Mouse (Mus musculus) adrenal gland, postnatal 4 days (tissue): ENCODE results near the gene Alkbh3. TPM values are rescaled to one million over a fixed set of nuclear protein-coding genes. Genes with fewer than 3 reads are reported as not detected.
A peak's percentile ranks its signal among the peaks of the same experiment; 100 is the strongest.

ENCODE experiments used
- DNase-seq, 2 experiments: peaks; one replicate each; pipeline ENCODE4 v3.0.0; 2021 to 2022; ENCODE audit warnings: low spot score in 2 of 2, mixed read lengths in 2 of 2
- long read RNA-seq, 2 experiments: library from polyadenylated mRNA; stranded (forward); transcript quantifications; one replicate each; pipeline ENCODE4 v2.0.0; 2021
- total RNA-seq, 2 experiments: library from RNA; stranded (reverse); gene quantifications; 2 replicates each; pipeline ENCODE4 v1.2.3; 2021

Gene Alkbh3
- total RNA-seq: 10 to 100 TPM; 73.1 to 76.3 TPM
- long read RNA-seq, experiment 1, transcript Alkbh3-201 (10 exons, 1,228 nt): major isoform, 24 of 44 reads
- long read RNA-seq, experiment 1, partial matches to known transcripts: 4 of 44 reads
- long read RNA-seq, experiment 1, other reads (novel, unspliced or antisense): 16 of 44 reads
- long read RNA-seq, experiment 2, transcript Alkbh3-201 (10 exons, 1,228 nt): major isoform, 22 of 60 reads
- long read RNA-seq, experiment 2, partial matches to known transcripts: 4 of 60 reads
- long read RNA-seq, experiment 2, other reads (novel, unspliced or antisense): 34 of 60 reads

DNA sequence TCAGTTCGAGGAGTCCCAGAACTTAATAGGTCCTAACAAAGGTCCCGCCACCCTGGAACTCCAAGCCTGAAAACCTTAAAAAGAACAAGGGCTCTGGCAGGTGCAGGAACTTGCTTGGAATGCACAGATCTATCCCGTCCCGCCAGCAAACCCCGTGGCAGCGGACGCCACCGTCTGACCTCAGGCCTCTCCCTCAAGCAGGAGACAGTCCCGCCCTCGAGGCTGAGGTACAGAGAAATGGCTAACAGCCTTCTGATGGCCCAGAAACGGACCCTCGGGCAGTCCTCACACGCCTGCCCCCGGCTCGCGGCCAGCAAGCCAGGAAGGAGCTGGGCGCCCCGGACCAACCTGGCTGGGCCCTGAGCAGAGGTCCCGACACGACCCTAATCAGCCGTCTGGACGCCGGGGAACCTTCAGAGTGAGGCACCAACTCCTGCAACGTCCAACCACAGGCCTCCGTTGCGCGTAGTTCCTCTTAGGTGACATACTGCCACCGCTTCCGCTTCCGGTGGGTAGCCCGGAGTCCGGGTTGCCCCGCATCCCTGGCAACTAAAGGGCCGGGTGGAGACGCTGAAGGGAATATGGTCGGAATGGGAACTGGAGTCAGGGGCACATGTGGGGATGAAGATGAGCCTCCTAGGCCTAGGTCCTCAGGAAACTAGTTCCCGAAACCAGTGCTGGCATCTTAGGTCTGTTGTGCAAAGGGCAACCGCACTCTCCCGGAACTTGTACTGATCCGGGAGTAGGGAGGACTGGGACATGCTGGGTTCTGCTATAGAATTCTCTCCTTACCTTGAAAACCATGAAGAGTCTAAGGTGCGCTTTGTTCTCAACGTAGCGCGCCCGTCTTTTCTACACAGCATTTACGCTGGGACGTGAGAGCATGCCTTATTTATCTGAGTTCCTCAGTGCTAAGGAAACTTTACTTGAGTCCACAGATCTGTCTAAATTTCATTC is at the start of gene Alkbh3:
Gene Alkbh3 (minus strand): TSS at position 473 of the 957 bp plus-strand sequence.
- peak; percentile 84 to 87 for DNase-seq

DNA sequence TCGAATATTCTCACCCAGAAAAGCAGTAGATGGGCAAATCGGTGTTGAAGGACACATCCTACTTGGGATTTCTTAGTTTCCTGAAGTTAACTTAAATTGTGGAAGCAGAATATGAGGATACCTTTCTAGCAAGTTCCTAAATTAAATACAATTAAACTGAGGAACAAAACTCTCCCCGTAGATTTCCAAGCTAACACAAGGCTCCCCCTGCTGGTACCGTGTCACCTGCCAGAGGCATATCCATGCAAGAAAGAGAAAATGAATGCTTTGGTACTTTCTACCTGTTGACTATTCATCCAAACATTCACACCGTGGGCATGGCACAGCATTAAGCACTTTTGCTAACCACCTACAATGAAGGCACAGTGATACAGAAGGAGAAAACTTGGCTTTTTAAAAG is 48.9 kb upstream of the Alkbh3 start:
- DNase-seq: no peak

DNA sequence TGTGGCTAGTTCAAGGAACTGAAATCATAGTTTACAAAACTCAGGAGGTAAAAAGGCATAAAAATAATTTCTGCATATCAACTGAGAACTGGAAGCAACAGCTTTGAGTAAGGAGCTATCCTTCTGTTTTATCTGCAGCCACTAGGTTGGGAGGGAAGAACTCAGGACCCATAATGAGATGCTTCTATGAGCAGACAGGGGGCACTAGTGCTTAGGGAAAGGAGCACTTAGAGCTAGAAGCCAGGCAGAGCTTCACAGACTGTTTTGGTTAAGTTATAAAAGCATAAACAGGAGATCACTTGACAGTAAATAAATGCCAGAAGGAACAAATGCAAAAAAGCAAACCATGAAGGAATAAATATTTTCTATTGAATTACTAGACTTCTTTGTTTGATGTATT is 44.2 kb upstream of the Alkbh3 start:
- DNase-seq: no peak

DNA sequence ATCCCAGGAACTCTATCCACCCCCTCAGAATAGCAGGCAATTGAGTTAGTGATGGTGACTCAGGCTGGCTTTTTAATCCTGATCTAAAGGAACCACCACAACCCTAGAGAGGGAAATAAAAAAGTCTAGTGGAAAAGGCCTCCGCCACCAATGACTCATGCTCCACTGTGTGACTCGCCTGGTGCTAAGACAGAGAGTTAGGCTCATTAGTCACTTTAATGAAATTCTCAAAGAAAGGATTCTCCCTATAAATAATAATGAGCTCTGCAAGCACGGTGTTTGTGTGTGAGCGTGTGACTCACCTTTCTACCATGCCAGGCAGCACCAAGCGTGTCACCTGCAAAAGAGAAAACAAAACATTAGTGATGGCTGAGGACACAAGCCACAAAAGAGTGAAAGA is 41.3 kb upstream of the Alkbh3 start:
- DNase-seq: no peak

DNA sequence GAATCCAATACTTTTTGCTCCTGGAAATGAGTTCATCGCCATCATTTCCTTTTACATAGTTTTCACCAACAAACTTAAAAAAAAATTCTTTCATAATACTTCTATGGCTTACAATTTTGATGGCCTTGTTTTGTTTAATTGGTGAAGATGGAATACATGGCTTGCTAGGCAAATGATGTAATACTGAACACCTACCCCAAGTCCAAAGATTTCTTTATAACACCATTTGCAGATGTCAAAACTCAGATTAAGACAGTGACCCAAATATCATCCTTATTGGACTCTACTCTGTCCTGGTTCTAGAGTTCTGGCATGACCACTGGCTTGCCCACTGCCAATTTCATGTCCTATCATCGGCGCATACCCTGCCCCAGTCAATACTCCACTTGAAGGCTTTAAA is 40.3 kb upstream of the Alkbh3 start:
- DNase-seq: no peak

DNA sequence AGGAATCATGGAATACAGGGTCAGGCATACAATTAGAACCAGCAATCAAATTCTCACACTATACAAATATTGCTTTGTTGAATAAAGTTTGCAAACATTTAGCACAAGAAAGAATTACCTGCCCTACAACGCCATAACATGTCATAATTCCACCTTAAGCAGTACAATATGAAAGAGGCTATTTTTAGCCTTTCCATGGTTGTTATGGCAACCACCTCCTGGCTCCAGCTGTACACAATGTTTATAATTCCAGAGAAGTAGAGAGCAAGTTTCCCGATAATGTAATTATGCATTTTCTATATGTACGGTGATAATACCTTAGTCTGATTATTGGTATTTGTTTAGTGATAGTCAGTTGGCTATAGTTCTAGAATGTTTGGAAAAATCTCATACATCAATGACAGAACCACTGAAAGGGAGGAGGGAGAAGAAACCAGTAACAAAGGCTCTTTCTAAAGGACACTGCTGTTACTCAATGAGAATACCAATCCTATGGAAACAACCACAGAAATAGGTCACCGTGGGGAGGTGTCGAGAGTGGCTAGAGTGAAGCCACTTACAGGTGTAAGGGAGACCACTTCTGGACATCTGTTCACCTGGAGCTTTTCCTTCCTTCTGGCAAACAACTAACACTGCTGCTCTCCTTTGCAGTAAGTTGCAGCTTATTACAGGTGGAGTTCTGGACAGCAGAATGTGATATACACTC is 39.0 kb upstream of the Alkbh3 start:
- DNase-seq: no peak

DNA sequence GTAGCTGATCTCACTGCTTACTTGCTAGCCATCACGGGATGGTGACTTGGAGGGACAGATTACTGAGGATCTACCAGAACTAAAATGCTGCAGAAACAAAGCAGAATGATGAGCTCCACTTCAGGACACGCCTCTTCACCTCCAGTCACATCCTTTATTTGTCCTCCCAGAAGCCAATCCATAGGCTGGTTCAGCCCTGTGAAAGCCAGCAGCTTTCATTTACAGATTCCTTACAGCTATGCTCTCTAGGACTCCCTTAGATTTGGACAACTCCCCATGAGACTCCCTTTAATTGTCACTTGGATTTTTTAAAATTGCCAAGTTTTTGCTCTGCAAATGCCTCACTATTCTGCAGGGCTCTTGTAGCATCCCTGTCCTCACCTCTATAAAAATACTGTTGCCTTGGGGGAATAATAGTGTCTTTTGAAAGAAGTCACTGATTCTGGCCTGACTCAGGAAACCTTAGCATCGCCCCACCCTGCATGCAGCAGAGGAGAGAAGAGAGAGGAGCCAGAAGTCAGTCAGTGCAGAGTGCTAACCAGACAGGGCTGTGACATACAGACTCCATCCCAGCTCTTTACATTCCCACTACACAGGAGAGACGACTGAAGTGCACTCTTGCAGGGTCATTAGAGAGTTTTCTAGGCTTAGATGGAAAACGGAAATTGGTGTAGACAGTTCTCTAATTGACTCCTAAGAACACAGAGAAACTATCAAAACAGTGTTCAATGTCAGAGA is 38.3 kb upstream of the Alkbh3 start:
- no peak for DNase-seq

DNA sequence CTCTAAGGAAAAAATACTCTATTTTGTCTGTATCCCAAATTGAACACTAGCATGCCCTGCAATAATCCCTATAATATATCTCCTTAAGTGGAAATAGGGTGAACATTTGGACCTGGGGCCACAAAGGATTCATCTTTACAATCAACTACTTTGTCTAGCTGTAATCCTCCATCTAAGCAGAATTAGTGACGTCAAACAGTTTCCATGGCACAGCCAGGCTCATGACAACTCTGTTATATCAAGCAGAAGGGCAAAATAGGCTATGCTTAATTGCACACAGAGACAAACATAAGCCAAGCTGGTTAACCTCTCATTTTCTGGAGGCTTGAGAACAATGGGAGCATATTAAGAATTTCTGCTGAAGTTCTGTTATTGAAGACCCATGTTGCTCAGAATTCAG is 37.7 kb upstream of the Alkbh3 start:
- no peak for DNase-seq

DNA sequence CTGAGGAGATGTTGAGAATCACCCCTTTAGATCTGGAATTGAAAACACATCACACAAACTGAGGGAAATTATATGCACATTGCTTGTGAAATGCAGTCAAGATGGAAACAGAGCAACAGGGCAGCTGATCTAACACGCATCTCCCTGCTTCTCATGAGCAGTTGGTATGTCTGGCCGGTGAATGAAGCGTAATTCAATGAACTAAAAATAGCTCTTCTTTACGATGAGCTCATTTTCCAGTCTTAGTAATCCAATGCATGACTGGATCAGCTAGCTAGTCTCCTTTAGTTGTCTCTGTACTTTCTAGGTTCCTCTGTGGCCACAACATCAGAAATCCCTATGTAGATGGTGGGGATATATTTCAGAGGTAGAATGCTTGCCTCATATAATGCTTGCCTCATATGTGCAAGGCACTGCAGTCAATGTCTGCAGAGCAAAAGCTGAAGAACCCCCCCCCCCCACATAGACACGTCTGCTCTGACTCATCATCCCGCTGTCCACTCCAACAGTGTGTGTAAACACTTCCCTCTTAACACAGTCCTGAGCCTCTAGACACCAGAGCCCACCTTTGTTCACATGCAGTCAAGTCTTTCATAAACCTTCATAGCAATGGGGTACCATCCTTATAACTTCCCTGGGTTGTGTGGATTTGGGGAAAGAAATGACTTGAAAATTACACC is 34.9 kb upstream of the Alkbh3 start:
- no peak for DNase-seq

DNA sequence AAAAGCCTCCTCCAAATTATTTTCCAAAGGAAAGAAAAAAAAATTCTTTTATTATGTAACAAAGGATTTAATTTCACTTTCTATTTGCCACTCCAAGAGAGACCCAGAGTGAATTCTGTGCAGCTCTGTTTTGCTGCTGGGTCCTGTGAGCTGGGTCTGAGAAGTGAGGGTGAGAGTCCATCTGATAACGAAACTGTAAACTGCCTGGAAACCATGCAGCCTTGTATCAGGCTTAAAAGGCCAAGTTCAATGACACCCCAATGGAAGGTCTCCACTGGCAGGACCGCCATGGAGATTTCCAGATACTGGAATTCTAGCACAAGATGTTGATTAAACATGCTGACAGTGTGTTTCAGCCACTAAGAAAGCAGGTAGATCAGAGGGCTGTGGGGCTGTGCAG is 33.6 kb upstream of the Alkbh3 start:
- no peak for DNase-seq

DNA sequence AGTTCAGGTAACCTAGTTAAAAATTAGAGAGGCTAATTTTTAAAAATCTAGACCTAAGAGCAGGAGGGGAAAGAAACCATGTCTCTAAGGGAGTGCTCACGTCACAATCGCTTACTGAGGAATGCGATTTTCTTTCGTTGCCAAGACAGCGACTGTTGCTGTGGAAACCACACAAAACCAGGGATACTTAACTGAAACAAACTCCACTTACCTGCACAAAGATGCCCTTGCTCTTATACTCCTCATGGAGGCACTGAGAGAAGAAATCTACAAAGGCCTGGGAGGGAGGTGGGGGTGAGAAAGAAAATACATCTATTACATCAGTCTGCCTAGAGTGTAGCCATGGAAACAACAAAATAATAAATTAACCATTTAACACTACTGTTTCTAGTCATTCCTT is 33.1 kb upstream of the Alkbh3 start:
- no peak for DNase-seq

DNA sequence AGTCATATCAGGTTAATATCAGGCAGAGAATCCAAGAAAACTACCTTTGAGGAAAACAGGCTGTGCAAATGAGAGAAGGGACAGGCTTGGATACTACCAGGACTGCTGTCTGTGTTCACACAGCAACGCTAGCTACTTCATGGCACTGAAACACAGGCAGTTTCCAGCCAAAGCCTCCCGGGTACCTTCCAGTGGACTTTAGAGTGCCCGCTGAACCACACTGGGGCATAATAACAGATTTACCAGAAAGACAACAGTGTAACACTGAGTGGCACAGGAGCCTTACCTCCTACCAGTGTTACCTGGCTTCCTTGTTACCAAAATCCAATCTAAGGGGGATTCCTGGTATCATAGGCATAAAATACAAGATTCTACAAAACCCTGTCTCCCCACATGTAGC is 31.9 kb upstream of the Alkbh3 start:
- DNase-seq: no peak

DNA sequence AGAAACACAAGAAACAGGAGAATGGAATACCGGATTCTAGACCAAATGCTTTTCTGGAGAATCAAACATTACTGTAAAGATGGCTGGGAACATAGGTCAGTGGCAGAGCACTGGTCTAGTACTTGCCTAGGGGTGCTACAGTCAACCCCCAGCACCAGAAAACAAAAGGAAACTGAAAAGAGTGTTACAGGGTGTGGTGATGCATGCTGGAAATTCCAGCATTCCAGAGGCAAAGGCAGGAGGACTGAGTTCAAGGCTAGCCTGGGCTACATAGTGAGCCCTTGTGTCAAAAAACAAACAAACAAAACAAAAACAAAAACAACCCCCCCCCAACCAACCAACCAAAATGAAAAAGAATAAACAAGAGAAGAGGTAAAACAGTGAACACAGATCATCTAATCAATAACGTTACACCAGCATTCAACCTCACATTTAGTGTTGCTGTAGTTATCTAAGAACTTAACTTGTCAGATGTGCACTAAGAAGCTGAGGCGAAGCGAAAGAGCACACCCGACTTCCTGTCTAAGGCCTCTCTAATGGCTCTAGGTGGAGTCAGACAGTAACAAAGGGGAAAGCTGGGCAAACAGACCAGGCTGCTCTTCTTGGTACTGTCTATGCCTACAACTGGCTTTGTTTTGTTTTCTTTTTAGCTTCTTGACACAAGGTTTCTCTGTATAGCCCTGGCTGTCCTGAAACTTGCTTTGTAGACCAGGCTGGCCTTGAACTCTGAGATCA is 30.0 kb upstream of the Alkbh3 start:
- no peak for DNase-seq

DNA sequence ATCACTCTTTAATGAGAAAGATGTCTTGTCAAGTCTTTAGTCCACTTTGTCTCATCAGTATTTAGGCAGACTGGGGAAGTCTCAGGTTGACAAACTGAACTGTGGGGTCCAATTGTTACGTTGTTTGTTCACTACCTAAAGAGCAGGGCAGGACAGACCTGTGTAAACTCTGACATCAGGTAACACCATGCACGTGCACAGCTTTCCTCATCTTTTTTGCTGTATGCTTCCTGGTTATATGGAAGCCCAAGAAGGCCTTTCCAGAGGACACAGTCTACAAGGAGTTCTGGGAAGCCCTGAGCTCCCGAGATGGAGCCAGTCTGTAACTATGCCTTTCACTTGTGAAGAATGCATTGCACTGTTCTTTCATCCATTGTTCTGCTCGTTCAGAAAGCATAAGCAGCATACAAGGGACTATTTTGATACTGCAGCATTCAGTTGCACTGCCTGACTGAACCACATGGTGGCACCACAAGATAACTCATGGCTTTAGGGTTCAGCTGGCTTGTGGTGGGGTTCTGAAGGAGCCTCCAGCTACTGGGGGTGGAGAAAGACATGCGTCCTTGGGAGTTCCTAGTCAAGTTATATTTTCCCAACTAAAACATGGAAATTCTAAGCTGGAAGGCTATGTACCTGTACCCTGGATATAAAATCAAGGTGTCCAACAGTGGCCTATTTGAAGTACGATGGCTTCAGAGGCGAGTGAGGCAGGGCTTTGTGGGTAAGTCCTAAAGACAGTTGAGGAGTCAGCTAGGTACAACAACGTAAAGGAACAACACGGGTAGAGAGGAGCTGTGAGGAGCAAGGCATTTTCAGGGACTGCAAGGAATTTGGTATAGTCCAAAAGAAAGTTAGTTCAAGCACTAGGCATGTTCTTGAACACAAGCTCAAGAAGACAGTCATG is 25.1 kb upstream of the Alkbh3 start:
- peak; percentile 11 to 46 for DNase-seq

DNA sequence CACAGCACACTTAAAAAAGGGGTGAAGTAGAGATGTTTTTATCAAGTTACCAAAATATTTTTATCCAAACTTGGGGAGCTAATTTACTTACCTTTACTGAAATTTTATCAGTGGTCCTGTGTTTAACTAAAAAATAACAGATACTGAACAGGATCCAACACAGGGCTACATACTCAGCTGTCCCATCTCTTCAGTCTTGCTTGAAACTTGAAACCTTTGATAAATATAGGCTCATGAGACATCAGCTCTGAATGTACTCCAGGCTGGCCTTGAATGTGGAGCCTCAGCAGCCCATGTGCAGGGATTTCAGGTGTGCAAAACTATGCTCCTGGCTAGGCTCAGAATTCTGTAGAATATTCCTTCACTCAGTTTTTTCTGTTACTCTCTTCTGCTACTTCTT is 20.0 kb upstream of the Alkbh3 start:
- DNase-seq: no peak

DNA sequence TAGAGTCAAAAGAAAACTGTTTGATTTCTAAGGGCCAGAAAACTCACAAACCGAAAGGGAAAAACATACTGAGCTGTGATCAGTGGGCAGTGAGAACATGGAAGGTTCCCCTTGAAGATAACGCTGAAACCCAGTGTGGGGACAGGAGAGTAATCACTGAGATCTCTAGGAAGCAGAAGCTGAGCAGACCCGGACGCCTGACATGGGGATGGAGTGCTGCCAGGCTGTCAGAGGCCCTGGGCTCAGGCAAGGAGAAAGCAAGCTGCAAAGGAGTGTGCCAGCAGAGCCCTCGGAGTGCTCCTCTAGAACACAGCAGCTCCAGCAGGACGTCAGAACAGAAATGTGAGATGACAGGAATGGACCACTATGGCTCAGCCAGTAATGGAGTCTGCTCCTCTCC is 14.0 kb upstream of the Alkbh3 start:
- no peak for DNase-seq

DNA sequence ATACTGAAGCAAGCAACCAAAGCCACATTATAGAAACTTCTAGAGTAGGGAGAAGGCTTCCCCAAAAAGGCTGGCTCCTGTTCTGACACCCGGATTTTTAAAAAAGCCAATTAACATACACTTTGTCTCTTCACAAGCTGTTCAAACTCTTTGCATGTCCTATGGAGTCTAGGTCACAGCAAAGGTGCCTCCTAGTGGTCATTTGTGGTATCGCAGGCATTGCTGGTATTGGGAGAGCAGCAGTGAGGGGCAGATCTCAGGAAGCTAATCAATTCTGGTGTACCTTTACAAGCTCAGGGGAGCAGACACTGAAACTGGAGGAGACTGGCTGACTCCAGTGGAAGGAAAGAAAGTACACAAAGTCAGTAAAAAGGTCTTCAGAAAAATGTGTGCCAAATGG is 8.3 kb downstream of the Alkbh3 start:
- DNase-seq: peak; percentile 67 to 78

DNA sequence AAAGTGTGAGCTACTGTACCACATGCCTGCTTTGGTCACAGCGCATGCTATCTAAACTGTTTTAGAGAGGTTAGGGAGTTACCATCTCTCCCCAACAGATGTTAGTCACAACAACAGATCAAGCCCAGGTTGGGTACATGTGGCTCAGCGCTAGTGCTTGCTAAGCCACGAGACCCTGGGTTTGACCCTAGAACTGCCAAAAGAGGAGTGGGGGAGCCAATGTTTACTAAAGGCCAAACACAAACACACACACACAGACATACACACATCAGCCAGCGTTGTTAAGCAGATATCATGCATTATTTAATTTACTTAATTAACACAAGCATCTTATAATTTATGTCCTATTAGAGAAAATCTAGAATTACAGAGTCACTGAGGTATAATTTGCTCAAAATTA is 8.7 kb downstream of the Alkbh3 start:
- no peak for DNase-seq

DNA sequence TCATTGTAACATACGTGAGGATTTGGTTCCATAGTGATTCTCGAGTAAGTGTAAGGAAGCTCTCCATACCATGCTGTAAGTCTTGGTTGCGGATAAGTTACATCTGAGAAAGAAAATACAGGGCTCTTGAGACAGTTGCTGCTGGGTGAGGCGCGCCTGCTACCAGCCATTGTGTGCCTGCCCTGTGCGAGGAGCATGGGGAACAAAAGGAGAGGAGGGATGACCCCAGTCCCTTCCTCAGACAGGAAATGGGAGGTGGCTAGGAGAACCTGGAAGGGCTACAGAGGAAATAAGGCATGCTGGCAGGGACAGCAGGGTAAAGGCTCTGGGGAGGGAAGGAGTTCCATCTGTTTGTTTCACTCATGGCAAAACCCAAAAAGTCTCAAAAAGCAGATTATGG is 9.2 kb downstream of the Alkbh3 start:
- DNase-seq: no peak
